Mouse (Mus musculus) adrenal gland, postnatal 36 days (tissue): Measurements from ENCODE around the gene Cyp51. TPM values are rescaled to one million over a fixed set of nuclear protein-coding genes. Genes with fewer than 3 reads are reported as not detected.
A peak's percentile ranks its signal among the peaks of the same experiment; 100 is the strongest.
"Not testable (repeated sequence)": the region's sequence is repeated elsewhere in the genome, so short reads cannot be mapped to it uniquely, and the experiment has no call there.

Experiments used
- DNase-seq, 2 experiments: peaks; one replicate each; pipeline ENCODE4 v3.0.0; 2021; ENCODE audit warnings: mixed read lengths in 1 of 2
- long read RNA-seq, 2 experiments: library from polyadenylated mRNA; stranded (forward); transcript quantifications; one replicate each; pipeline ENCODE4 v2.0.0; 2021; ENCODE audit warnings: borderline sequencing depth in 2 of 2
- total RNA-seq, 2 experiments: library from RNA; stranded (reverse); gene quantifications; 2 replicates each; pipeline ENCODE4 v1.2.3; 2021

Cyp51 gene
- total RNA-seq: 100 to 1,000 TPM in 1 of 2 experiments, 10 to 100 TPM in 1; 88.9 to 105 TPM
- long read RNA-seq, experiment 1, transcript Cyp51-201 (10 exons, 3,931 nt): major isoform, 189 of 210 reads
- long read RNA-seq, experiment 1, partial matches to known transcripts: 5 of 210 reads
- long read RNA-seq, experiment 1, other reads (novel, unspliced or antisense): 16 of 210 reads
- long read RNA-seq, experiment 2, transcript Cyp51-201 (10 exons, 3,931 nt): major isoform, 35 of 40 reads
- long read RNA-seq, experiment 2, partial matches to known transcripts: 0 of 40 reads
- long read RNA-seq, experiment 2, other reads (novel, unspliced or antisense): 5 of 40 reads

DNA sequence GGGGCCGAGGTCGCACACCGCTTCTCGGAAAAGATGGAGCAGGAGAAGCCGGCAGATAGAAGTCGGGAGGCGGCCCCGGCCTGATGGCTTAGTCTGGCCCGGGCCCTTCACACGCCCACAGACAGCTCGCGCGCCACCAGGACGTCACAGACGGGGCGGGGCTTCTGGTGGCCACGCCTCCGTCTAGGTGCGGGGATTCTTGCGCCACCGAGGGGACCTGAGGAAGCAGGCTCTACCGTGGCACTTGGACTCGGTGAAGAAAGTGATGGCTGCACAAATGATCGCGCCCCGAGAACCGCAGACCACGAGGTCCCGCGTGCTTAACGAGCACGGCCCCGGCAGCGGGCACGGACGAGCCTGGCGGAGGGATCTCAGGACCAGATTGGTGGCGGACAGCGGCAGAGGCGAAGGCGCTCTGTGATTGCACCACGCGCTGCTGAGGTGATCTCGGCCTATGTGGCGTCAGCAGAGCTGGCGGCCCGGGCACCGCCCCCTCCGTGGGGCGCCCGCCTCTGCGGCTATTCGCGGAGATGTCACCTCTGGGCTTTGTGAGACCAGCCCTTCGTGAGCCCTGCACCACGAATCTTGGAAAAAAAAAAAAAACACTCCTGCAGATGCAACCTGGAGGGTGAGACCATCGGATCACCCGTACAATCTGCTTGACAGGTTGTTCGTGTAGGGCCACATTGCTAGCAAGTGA lies at the start of gene Cyp51:
TSS of gene Cyp51 (minus strand) at position 406 of the 700 bp plus-strand sequence.
- DNase-seq: peak; percentile 92 to 93

DNA sequence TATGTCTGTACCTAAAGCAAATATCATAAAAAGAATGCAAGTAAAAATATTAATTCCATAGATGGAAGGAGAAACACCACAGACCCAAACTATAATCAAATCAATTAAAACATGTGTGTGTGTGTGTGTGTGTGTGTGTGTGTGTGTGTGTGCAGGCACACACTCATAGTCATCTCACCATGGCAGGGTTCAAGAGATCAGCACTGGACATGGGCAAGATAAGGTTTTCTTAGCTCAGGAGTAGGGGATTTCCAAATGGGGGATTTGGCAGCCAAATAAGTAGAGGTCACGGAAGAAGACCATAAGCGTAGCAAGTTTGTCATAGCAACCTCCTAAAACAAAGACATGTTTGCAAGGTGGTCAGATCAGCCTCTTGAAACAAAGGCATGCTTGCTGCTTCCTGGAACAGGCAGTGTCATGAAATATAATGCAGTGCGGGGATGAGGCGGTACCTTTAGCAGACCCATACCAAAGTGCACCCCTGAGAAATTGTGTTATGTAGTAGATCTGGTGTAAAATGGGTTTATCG lies 8.1 kb upstream of the Cyp51 start:
- no peak for DNase-seq

DNA sequence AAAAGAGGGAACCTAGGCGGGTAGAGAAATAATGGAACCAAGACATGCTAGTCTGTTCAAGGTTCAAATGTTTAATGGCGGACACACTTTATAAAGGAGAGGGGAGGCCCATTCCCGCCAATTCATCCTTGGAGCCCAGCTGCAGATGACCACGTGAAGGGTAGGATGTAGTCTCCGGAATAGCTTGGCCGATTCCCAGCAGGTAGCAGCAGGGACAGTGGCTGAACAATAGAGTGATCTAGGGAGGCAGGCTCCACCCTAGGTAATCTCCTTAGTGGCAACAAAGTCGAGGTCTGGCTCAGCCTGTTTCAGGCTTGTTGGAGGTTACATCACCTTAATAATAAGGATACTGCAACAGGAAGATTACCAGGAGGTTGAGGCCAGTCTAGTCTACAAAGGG lies 2.5 kb upstream of the Cyp51 start:
- not testable (repeated sequence) for DNase-seq

DNA sequence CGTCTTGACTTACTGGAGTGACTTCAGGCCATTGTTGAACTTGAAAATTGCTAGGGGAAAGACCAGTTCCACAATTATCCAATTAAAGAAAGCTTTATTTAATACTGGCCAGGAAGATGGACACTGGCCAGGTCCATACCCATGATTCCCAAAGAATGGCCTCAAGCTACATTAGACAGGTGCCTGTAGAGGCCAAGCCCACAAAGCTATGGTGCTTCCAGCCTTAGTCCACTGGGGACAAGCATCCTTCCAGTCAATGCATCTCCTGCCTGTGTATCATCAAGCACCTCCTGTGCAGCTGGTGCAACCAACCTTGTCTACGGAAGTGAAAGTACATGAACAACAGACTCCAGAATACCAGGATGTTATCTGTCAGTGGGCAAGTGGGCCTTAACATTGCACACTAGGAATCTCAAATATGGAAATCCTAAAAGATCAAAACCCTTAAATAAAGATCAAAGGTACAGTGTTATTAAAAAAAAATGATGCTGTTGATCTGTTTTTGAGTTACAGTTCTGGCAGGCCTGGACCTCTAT lies 1.2 kb upstream of the Cyp51 start:
- no peak for DNase-seq

DNA sequence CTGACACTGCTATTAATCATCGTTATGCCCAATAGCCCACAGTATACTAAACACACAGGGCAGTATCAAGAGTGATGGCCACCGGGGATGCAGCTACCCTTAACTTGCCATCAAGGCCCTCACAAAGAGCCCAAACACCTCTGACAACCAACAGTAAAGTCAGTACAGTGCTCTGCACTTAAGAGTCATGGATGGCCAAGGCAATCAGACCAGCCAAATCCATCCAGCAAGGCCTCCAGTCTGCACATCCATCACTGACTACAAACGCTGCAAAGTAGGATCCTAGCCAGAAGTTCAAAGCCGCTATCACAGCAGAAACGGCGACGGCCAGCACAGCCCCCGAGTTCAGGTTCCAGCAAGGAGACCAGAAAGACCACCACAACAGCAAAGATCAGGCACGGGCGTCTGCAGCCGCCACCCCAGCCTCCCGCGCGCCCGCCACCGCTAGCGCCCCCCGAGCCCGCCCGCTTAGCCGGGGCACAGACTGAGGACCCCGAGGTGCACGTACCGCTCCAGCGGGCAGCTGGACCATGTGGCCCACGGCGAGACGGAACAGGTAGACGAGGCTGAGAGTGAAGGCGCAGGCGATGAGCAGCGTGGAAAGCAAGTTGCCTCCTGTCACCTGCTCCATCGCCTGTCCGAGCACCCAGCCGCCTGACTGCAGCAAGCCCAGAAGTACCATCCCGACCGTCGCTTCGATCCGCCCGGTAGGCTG lies 763 bp downstream of the Cyp51 start:
- DNase-seq: peak in 1 of 2 experiments; percentile 30

DNA sequence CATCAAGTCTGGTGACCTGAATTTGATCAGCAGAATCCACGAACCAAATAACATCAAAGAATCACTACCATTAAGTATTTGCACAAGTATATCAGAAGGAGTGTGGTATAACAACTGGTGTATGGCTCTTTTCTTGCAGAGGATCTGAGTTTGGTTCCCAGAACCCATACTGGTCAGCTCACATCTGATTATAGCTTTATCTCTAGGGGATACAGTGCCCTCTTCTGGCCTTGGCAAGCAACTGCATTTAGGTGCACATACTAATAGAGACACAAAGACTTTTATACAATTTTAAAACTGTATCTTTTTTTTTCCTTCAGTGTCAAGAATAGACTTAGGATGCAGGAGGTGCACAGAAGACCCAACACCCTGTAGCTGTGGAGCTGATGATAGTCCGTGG lies 2.8 kb downstream of the Cyp51 start:
- DNase-seq: no peak

DNA sequence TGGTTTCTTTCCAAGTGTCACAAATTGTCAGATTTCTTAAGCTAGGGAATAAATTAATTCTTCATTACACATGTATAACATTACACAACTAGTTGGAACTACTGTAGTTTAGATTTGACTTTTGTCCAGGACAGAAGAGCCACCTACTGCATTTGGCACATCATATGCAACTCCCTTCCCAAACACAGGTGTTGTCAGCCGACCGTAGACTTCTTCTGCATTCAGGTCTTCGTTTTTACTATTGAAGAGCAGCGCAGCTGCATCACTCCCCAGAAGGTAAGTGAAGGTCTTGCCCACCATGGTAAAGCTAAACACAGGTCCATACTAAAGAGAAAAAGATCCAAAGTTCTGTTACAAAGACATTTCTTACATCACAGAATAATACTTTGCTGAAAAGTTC lies 3.5 kb downstream of the Cyp51 start:
- DNase-seq: no peak

DNA sequence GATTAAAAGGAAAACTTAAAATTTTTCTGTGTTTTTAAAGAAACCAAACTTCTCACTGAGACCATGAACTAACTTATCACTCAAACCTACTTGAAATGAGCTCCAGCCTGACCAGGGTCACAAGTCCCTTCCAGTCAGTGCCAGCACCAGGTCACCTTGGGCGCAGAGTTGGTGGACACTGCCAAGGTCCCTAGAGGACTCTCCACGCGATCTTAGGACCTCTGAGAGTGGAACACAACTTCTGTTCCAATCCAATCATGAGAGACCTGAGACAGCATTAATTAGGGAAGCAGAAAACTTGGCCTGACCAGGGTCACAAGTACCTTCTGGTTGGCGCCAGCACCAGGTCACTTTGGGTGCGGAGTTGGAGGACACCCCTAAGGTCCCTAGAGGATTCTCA lies 10.1 kb downstream of the Cyp51 start:
- peak in 1 of 2 experiments; percentile 11 for DNase-seq

DNA sequence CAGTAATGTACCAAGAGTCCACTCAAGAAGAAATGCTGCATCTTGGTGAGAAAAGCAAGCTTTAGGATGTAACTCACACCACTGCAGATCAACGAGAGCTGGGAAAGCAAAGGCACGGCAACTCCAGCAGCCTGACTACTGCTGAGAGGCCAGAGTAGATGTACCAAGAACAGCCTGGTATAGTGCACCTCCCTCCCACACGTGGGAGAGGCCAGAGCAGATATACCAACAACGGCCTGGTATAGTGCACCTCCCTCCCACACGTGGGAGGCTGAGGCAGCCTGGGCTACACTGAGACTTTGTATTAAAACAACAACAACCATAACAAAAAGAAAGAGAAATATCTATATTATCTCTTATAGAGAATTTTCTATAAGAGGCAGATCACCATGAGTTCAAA lies 16.4 kb downstream of the Cyp51 start:
- DNase-seq: no peak

DNA sequence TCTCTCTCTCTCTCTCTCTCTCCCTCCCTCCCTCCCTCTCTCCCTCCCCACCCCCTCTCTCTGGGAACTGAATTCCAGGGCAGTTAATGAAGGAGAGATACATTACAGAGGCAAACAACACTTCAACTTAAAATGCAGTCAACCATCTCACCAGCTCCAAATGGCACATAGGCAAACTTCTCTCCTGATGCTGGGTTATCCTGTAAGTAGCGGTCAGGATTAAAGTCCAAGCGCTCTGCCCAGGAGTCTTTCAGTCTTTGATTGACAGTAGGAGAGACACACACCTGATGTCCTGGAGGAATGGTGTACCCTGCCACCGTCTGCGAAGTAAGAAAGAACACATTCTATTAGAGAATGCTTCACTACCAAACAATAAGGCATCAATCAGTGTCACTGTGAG lies 18.2 kb downstream of the Cyp51 start:
- no peak for DNase-seq

DNA sequence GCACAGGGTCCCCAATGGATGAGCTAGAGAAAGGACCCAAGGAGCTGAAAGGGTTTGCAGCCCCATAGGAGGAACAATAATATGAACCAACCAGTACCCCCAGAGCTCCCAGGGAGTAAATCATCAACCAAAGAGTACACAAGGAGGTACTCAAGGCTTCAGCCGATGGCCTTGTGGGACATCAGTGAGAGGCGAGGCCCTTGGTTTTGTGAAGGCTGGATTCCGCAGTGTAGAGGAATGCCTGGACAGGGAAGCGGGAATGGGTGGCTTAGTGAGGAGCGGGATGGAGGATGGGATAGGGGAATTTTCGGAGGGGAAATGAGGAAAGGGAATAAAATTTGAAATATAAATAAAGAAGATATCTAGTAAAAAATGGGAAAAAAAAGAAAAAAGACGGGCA lies 19.6 kb downstream of the Cyp51 start:
- DNase-seq: no peak

DNA sequence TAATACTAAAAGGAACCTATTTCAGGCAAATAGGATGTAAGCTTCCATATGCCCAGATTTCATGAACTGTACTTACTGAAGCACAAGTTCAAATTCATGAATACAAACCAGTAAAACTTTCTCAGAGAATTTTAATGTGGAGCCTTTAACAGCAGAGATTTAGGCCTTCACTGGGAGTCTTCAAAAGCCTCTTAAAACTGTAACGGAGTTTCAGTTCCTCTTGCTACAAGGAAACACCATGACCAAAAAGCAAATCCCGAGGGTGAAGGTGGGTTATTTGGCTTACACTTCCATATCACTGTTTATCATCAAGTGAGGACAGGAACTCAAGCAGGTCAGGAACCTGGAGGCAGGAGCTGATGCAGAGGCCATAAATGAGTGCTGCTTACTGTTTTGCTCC lies 23.0 kb downstream of the Cyp51 start:
- DNase-seq: no peak

DNA sequence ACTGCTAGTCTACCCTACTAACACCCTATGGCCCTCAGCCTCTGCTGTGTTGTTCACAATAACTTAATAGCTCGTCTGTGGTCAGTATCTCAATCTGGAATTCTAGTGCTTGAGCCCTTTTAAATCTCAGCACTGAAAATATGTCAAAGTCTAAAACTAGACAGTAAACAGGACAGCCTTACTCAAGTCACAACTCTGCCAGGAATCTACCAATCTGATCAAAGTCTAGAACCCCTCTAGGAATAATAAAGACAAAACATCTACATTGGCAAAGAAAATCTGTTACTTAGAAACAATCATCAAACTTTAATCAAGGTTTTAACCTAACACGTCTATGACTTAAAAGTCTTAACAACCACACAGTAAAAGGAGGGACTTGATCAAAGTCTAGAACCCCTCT lies 23.7 kb downstream of the Cyp51 start:
- no peak for DNase-seq

DNA sequence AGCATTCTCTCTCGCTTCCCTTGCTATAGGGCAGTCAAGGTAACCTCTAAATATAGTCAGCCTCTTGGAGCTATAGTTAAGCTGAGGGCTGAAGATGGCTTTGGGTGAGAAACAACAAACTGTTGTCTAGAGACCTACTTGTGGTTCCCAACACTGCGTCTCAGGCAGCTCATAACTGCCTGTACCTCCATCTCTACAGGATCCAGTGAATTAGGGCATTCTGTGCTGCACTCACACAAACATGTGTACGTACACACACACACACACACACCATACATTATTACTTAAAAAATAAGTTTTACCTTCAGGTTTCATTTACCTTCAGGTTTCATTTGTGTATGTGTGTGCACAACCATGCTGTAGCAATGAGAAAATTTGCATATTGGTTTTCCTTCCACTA lies 25.5 kb downstream of the Cyp51 start:
- DNase-seq: no peak

DNA sequence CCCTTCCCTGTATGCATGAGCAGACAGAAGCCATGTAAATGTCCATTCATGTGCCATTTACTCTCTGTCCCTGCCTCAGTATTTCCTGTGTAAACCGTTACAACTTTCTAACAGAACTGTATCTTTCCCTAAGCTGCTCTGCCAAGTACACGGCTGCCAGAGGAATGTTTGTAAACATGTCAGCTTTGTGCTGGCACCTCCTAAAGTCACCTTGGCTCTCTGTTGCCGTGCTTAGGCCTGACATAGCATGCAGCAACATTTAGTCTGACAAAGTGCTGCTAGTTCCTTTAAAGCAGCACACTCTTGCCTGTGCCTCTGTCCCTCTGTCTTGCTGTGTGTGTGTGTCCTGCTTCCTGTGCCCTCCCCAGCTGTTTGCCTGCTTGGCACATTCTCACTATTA lies 37.3 kb downstream of the Cyp51 start:
- DNase-seq: no peak

DNA sequence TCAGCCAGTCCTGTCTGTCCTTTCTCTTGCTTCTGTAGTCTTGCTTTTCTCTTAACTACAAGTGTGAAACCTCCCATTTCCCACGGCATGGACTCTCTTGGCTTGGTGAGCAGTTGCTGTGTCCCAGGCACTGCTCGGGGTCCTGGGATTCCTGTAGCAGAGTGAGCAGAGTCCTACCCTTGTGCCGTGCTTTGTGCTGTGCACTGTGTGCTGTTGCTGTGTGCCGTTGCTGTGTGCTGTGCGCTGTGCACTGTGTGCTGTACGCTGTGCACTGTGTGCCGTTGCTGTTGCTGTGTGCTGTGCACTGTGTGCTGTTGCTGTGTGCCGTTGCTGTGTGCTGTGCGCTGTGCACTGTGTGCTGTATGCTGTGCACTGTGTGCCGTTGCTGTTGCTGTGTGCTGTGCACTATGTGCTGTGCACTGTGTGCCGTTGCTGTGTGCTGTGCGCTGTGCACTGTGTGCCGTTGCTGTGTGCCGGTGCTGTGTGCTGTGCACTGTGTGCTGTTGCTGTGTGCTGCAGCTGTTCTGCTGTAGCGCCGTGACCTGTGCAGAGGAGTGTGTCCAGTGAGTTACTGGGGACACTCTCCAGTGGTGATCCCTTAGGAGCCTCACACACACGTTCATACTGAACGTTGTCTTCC lies 38.0 kb downstream of the Cyp51 start:
- no peak for DNase-seq

DNA sequence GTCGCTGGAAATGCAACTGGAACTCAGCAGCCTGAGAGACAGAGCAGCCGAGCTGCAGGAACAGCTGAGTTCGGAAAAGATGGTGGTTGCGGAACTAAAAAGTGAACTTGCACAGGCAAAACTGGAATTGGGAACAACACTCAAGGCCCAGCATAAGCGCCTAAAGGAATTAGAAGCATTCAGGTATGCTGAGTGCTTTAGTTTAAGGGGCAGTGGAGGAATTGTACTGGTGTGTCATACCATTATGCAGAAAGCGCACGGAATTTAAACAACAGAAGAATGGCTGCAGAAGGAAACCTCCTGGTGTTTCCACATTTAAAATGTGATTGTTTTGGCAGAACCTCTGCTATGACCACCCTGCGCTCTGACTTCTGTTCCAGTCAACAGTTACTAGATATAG lies 44.2 kb downstream of the Cyp51 start:
- DNase-seq: no peak

DNA sequence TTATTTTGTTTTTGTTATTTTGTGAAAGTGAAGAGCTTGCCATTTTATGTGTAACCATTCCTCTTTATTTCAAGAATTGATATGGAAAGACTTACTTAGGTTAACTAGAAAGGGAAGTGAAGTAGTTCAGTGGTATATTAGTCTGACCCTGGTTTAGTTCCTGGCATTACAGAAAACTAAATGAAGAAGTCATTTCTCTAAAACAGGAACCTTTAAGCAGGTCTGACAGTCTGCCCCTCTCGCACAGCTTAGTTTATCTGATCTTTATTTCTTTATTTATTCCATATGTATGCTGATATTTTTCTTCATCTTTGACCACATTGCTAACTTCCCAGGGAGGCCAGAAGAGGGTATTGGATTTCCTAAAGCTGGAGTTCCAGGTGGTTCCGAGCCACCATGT lies 63.6 kb downstream of the Cyp51 start:
- no peak for DNase-seq

DNA sequence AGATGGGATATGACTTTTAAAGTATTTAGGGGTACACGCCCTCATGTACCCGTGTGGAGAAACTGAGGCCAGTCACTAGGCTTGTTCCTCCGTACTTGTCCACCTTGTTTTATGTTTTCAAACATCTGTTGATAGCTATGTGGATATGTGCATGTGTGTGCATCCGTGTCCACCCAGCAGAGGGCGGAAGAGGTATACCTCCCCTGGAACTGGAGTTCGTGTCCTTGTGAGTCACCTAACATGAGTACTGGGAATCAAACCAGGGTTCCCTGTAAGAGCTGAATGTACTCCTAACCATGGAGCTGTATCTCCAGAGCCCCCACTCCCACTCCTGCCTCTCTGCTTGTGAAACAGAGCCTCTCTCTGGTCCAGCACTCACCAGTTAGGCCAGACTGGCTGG lies 64.2 kb downstream of the Cyp51 start:
- DNase-seq: peak; percentile 28 to 37

DNA sequence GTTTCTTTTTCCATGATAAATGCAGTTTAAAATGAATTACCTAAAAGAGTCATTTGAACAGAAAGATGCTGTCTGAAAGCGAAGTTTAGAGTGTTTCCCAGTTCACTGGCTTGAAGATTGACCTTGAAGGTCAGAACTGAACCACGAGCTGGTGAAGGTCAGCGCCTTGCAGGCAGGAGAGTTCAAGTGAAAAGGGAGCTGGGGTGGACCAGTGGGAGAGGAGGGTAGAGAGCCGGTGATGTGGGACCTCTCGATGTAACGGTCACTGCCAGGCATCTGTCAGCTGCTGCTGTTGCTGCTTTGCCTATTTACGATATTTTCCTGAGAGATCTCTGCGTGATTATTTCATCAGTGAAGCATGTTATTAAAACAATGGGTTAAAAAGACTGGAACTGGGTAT lies 65.2 kb downstream of the Cyp51 start:
- peak; percentile 35 to 36 for DNase-seq

DNA sequence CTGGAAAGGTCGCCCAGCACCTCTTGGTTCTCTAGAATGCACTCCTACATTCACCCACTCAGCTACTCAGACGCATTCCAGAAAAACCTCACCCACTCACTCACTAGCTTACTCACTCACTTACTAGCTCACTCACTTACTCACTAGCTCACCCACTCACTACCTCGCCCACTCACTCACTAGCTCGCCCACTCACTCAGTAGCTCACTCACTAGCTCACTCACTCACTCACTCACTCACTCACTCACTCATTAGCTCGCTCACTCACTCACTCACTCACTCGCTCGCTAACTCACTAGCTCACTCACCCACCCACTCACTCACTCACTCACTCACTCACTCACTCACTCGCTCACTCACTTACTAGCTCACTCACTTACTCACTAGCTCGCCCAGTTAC lies 67.9 kb downstream of the Cyp51 start:
- DNase-seq: no peak

DNA sequence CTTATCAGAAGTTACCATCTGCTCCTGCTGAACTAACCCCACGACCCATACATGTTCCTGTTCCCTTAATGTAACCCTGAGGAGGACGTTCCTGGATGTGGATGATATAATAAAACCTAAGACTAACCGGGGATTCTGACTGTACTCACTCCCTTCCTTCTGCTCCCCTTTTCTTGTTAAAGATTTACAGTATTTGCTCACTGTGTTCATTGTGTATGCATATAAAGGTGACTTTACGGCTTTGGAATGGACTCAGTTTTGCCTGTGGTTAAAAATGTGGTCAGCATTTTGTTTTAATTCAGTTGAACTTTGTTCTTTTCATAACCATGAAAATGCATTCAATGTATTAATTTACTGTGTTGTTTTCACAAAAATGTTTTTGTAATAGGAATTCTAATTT lies 72.7 kb downstream of the Cyp51 start:
- no peak for DNase-seq
